Mouse (Mus musculus) spleen, postnatal 10 days (tissue): Measurements from ENCODE around the gene Usp22.
"Not testable (repeated sequence)": the region's sequence is repeated elsewhere in the genome, so short reads cannot be mapped to it uniquely, and the experiment has no call there.

Source experiments
- DNase-seq, 2 experiments: peaks; one replicate each; pipeline ENCODE4 v3.0.0; 2021 to 2022; ENCODE audit warnings: low spot score in 2 of 2

The Usp22 gene

GRCm38 (mm10) chr11:61190776-61191175 lies 15.9 kb upstream of the Usp22 start:
- DNase-seq: no peak

- no peak for DNase-seq
These were observed 9.0 kb upstream of the Usp22 start for GRCm38 (mm10) chr11:61183820-61184219.

- DNase-seq: no peak
These were observed 6.8 kb upstream of the Usp22 start for GRCm38 (mm10) chr11:61181624-61182023.

- no peak for DNase-seq
These were observed 5.5 kb upstream of the Usp22 start for GRCm38 (mm10) chr11:61180361-61180760.

GRCm38 (mm10) chr11:61176321-61176720 lies 1.5 kb upstream of the Usp22 start:
- no peak for DNase-seq

- DNase-seq: no peak
These were observed 923 bp upstream of the Usp22 start for GRCm38 (mm10) chr11:61175778-61176177.

GRCm38 (mm10) chr11:61174291-61174820 lies 499 bp downstream of the Usp22 start:
- DNase-seq: peak in 1 of 2 experiments; percentile 66

- DNase-seq: not testable (repeated sequence)
These were observed 1.4 kb downstream of the Usp22 start for GRCm38 (mm10) chr11:61173477-61173876.

- DNase-seq: no peak
These were observed 4.7 kb downstream of the Usp22 start for GRCm38 (mm10) chr11:61170184-61170583.

GRCm38 (mm10) chr11:61164881-61165280 lies 10.0 kb downstream of the Usp22 start:
- DNase-seq: no peak

GRCm38 (mm10) chr11:61164366-61164765 lies 10.5 kb downstream of the Usp22 start:
- no peak for DNase-seq

- no peak for DNase-seq
These were observed 11.5 kb downstream of the Usp22 start for GRCm38 (mm10) chr11:61163341-61163740.

- DNase-seq: no peak
These were observed 12.1 kb downstream of the Usp22 start for GRCm38 (mm10) chr11:61162776-61163175.

- no peak for DNase-seq
These were observed 13.7 kb downstream of the Usp22 start for GRCm38 (mm10) chr11:61161121-61161520.

- no peak for DNase-seq
These were observed 14.8 kb downstream of the Usp22 start for GRCm38 (mm10) chr11:61159796-61160732.

- DNase-seq: no peak
These were observed 16.7 kb downstream of the Usp22 start for GRCm38 (mm10) chr11:61158141-61158540.

GRCm38 (mm10) chr11:61155727-61156126 lies 19.1 kb downstream of the Usp22 start:
- peak; percentile 38 to 78 for DNase-seq

GRCm38 (mm10) chr11:61150233-61151001 lies 24.4 kb downstream of the Usp22 start:
- no peak for DNase-seq

GRCm38 (mm10) chr11:61147300-61147683 lies 27.6 kb downstream of the Usp22 start:
- no peak for DNase-seq

GRCm38 (mm10) chr11:61146645-61147299 lies 28.1 kb downstream of the Usp22 start:
- peak in 1 of 2 experiments; percentile 68 for DNase-seq

- no peak for DNase-seq
These were observed 29.3 kb downstream of the Usp22 start for GRCm38 (mm10) chr11:61145551-61145950.
